Mouse (Mus musculus): ENCODE results near the gene Sept3. TPM values are rescaled to one million over a fixed set of nuclear protein-coding genes. Genes with fewer than 3 reads are reported as not detected.

The Sept3 gene
- polyA plus RNA-seq, 1 experiment: 2.0 TPM

GRCm38 (mm10) chr15:82336629-82337028 lies 61.9 kb downstream of the Sept3 start:
- WGBS: 93% methylated on average over 12 of the region's 12 CpGs

GRCm38 (mm10) chr15:82337875-82338274 lies 63.2 kb downstream of the Sept3 start:
- peak overlapping the region; percentile 71 for H3K4me3 ChIP-seq (replicated peaks; ENCODE audit: control insufficient read depth, low read depth, low read length)
- WGBS: under 1% methylated on average over 4 of the region's 4 CpGs
- TF ChIP-seq POLR2A (IDR thresholded peaks at IDR 0.05; ENCODE audit: borderline replicate concordance, control insufficient read depth, low read depth, low read length) (no peak), CTCF (IDR thresholded peaks at IDR 0.05; ENCODE audit: control insufficient read depth, insufficient read depth, low read length) (no peak)
- H3K4me1 ChIP-seq (ENCODE audit: control insufficient read depth, insufficient read depth, low read length): peaks cover 2% of the 10 kb centered on the region; the same call in 1 of the 2 replicates
- no peak overlapping the region; the same call in 1 of the 2 replicates for H3K27ac ChIP-seq (ENCODE audit: control insufficient read depth, insufficient read depth, low read depth, low read length, poor library complexity)

More at GRCm38 (mm10) chr15:82336629-82337028, 61.9 kb downstream of the Sept3 start:
- Histone ChIP-seq H3K4me1 (ENCODE audit: control insufficient read depth, insufficient read depth, low read length) (peaks cover 2% of the 10 kb centered on the region; the same call in 1 of the 2 replicates), H3K27ac (ENCODE audit: control insufficient read depth, insufficient read depth, low read depth, low read length, poor library complexity) (no peak overlapping the region), H3K4me3 (replicated peaks; ENCODE audit: control insufficient read depth, low read depth, low read length) (no peak overlapping the region)
- no peak for TF ChIP-seq CTCF (IDR thresholded peaks at IDR 0.05; ENCODE audit: control insufficient read depth, insufficient read depth, low read length)
- TF ChIP-seq POLR2A (IDR thresholded peaks at IDR 0.05; ENCODE audit: borderline replicate concordance, control insufficient read depth, low read depth, low read length): no peak

GRCm38 (mm10) chr15:82338593-82339112 lies 64.0 kb downstream of the Sept3 start, which contains the start of the genes Naga, Pheta2 and Smdt1:
TSS of gene Naga (minus strand) at chr15:82338925.
TSS of gene Pheta2 (plus strand) at chr15:82338942.
TSS of gene Smdt1 (plus strand) at chr15:82338959.
- no peak for TF ChIP-seq CTCF (IDR thresholded peaks at IDR 0.05; ENCODE audit: control insufficient read depth, insufficient read depth, low read length)
- peak; percentile 55; the same call in 1 of the 2 replicates for TF ChIP-seq POLR2A (IDR thresholded peaks at IDR 0.05; ENCODE audit: borderline replicate concordance, control insufficient read depth, low read depth, low read length)
- Histone ChIP-seq H3K4me3 (replicated peaks; ENCODE audit: control insufficient read depth, low read depth, low read length) (peak within 1 kb of the TSS; percentile 71), H3K27ac (ENCODE audit: control insufficient read depth, insufficient read depth, low read depth, low read length, poor library complexity) (peak within 1 kb of the TSS; percentile 73), H3K4me1 (ENCODE audit: control insufficient read depth, insufficient read depth, low read length) (peaks cover 5% of the 10 kb centered on the region; the same call in 1 of the 2 replicates)
- under 1% methylated on average over 41 of the region's 41 CpGs for WGBS

GRCm38 (mm10) chr15:82339150-82339549 lies 64.5 kb downstream of the Sept3 start:
- TF ChIP-seq CTCF (IDR thresholded peaks at IDR 0.05; ENCODE audit: control insufficient read depth, insufficient read depth, low read length) (no peak), POLR2A (IDR thresholded peaks at IDR 0.05; ENCODE audit: borderline replicate concordance, control insufficient read depth, low read depth, low read length) (no peak)
- Histone ChIP-seq H3K27ac (ENCODE audit: control insufficient read depth, insufficient read depth, low read depth, low read length, poor library complexity) (peak overlapping the region; percentile 48), H3K4me3 (replicated peaks; ENCODE audit: control insufficient read depth, low read depth, low read length) (peak overlapping the region; percentile 71), H3K4me1 (ENCODE audit: control insufficient read depth, insufficient read depth, low read length) (peaks cover 5% of the 10 kb centered on the region; the same call in 1 of the 2 replicates)
- WGBS: 54% methylated on average over 10 of the region's 10 CpGs

- H3K4me1 ChIP-seq (ENCODE audit: control insufficient read depth, insufficient read depth, low read length): peaks cover 5% of the 10 kb centered on the region; the same call in 1 of the 2 replicates
- 56% methylated on average over 8 of the region's 8 CpGs for WGBS
- TF ChIP-seq POLR2A (IDR thresholded peaks at IDR 0.05; ENCODE audit: borderline replicate concordance, control insufficient read depth, low read depth, low read length): no peak
- TF ChIP-seq CTCF (IDR thresholded peaks at IDR 0.05; ENCODE audit: control insufficient read depth, insufficient read depth, low read length): no peak
- H3K27ac ChIP-seq (ENCODE audit: control insufficient read depth, insufficient read depth, low read depth, low read length, poor library complexity): peak overlapping the region; percentile 96
- H3K4me3 ChIP-seq (replicated peaks; ENCODE audit: control insufficient read depth, low read depth, low read length): no peak overlapping the region
Observed at GRCm38 (mm10) chr15:82339634-82340254, 65.1 kb downstream of the Sept3 start.

GRCm38 (mm10) chr15:82340414-82341035 lies 65.8 kb downstream of the Sept3 start:
- 40% methylated on average over 21 of the region's 21 CpGs for whole genome bisulfite sequencing
- H3K4me3 ChIP-seq (replicated peaks; ENCODE audit: control insufficient read depth, low read depth, low read length): peak overlapping the region; percentile 66
- H3K27ac ChIP-seq (ENCODE audit: control insufficient read depth, insufficient read depth, low read depth, low read length, poor library complexity): peak overlapping the region; percentile 96
- H3K4me1 ChIP-seq (ENCODE audit: control insufficient read depth, insufficient read depth, low read length): peaks cover 6% of the 10 kb centered on the region; the same call in 1 of the 2 replicates
- no peak for TF ChIP-seq CTCF (IDR thresholded peaks at IDR 0.05; ENCODE audit: control insufficient read depth, insufficient read depth, low read length)
- TF ChIP-seq POLR2A (IDR thresholded peaks at IDR 0.05; ENCODE audit: borderline replicate concordance, control insufficient read depth, low read depth, low read length): no peak

GRCm38 (mm10) chr15:82341036-82341501 lies 66.4 kb downstream of the Sept3 start:
- TF ChIP-seq POLR2A (IDR thresholded peaks at IDR 0.05; ENCODE audit: borderline replicate concordance, control insufficient read depth, low read depth, low read length) (peak; percentile 81; the same call in 1 of the 2 replicates), CTCF (IDR thresholded peaks at IDR 0.05; ENCODE audit: control insufficient read depth, insufficient read depth, low read length) (no peak)
- peak overlapping the region; percentile 66 for H3K4me3 ChIP-seq (replicated peaks; ENCODE audit: control insufficient read depth, low read depth, low read length)
- WGBS: 3% methylated on average over 40 of the region's 40 CpGs
- H3K27ac ChIP-seq (ENCODE audit: control insufficient read depth, insufficient read depth, low read depth, low read length, poor library complexity): peak overlapping the region; percentile 96
- H3K4me1 ChIP-seq (ENCODE audit: control insufficient read depth, insufficient read depth, low read length): peaks cover 6% of the 10 kb centered on the region; the same call in 1 of the 2 replicates
